Comparison of ENCODE assay signal across 10 mouse cellular contexts in the genomic region with DNA sequence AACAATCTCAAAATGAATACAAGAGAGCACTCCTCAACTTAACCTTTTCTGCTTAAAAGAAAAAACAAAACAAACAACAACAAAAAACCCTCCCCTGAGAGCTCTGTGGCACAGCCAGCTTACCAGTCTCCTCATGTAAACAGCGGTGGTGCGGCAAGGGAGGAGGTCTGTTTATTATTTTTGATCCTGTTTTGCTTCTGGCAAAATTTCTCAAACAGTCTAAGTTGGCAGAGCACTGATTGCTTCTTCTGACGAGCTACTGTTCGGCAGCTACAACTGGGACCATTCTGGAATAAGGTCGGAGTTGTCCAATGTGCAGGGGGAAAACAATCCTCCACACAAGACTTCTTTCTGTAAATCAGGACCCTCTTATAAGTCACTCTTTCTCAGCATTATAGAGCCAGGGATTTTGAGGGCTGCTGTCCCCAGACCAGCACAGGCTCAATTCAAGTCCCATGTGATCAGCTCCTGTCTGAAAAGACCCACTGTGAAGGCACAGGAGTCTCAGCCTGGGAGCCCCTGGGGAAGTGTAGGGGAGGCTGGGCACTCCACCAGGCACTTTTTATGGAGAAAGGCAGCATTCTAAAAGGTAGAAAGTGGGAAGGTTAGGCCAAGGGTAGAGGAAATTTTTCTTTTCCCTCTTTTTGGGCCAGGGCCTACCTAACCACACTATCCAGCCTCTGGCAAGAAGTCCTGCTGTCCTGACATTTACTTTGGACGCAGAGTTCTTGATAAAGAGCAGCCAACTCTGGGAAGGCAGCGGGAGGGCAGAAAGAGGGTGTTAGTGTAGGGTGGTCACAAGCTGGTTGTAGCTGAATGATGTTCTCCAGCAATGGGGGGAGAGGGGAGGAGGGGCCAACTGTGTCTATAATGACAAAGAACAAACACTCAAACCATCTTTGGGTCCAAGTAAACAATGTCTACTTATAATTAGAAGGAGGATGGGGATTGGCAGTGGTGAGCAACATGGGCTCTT. TPM values are rescaled to one million over a fixed set of nuclear protein-coding genes. Genes with fewer than 3 reads are reported as not detected.
A peak's percentile ranks its signal among the peaks of the same experiment; 100 is the strongest.
DNase-seq lines count a peak whose midpoint lies in the region; ATAC-seq and TF ChIP-seq lines count a peak whose summit lies in the region.
"Had no signal": no experiment of that assay in that cellular context is flagged by ENCODE, and none has a peak within 500 bp of the region (broad histone marks: within the 10 kb centered on the region; RNA-seq: fewer than 3 reads in every experiment).

No protein-coding gene starts in this region.

- peak; percentile 22; the same call in 1 of the 2 replicates for TF ChIP-seq EP300 in lung, postnatal 0 days (IDR thresholded peaks at IDR 0.05)

- H3K36me3 ChIP-seq in embryonic facial prominence, embryonic 13.5 days, result no peaks in the 10 kb centered on the region
- H3K36me3 ChIP-seq in heart, embryonic 10.5 days, result no peaks in the 10 kb centered on the region
- no peaks in the 10 kb centered on the region for H3K36me3 ChIP-seq in lung, postnatal 0 days (ENCODE audit: insufficient read depth, low read length)
- H3K36me3 ChIP-seq in midbrain, embryonic 10.5 days, result no peaks in the 10 kb centered on the region
- H3K36me3 ChIP-seq: hindbrain, embryonic 15.5 days had no signal

- H3K27ac ChIP-seq in layer of hippocampus, adult 2 months, result peak overlapping the region; percentile 83
- peak overlapping the region; percentile 44 for H3K27ac ChIP-seq in embryonic facial prominence, embryonic 13.5 days
- no peak overlapping the region for H3K27ac ChIP-seq in heart, embryonic 10.5 days
- H3K27ac ChIP-seq in lung, postnatal 0 days (ENCODE audit: low read length), result peak overlapping the region; percentile 84
- no peak overlapping the region for H3K27ac ChIP-seq in midbrain, embryonic 10.5 days (replicated peaks)
- H3K27ac ChIP-seq: hindbrain, embryonic 15.5 days had no signal

- H3K4me2 ChIP-seq in embryonic facial prominence, embryonic 13.5 days, result no peak overlapping the region
- no peak overlapping the region for H3K4me2 ChIP-seq in lung, postnatal 0 days (replicated peaks; ENCODE audit: low read depth, low read length)
- H3K4me2 ChIP-seq: hindbrain, embryonic 15.5 days had no signal

- H3K9ac ChIP-seq in embryonic facial prominence, embryonic 13.5 days, result no peak overlapping the region
- H3K9ac ChIP-seq in lung, postnatal 0 days (replicated peaks; ENCODE audit: low read depth), result no peak overlapping the region; the same call in 1 of the 2 replicates
- H3K9ac ChIP-seq: hindbrain, embryonic 15.5 days had no signal

- no peak for TF ChIP-seq CTCF in layer of hippocampus, adult 2 months (conservative IDR thresholded peaks at IDR 0.05)
- TF ChIP-seq CTCF in lung, postnatal 0 days (IDR thresholded peaks at IDR 0.05), result no peak

- no peak for DNase-seq in layer of hippocampus, adult 2 months (ENCODE audit: low spot score in 2 of 2)
- no peak for DNase-seq in layer of hippocampus, postnatal 25 days (ENCODE audit: extremely low spot score in 1 of 2, low spot score in 1 of 2)
- peak; percentile 74 for DNase-seq in heart, embryonic 10.5 days (ENCODE audit: low spot score)
- peak; percentile 48 for DNase-seq in lung, postnatal 0 days (ENCODE audit: low spot score)
- DNase-seq in midbrain, embryonic 10.5 days (ENCODE audit: low spot score), result no peak
- DNase-seq in thymus, postnatal 10 days (ENCODE audit: low spot score in 2 of 2), result no peak
- DNase-seq: embryo, embryonic 11 days; layer of hippocampus, adult 9-11 months had no signal

- WGBS in embryonic facial prominence, embryonic 13.5 days, result 42% methylated on average over 7 of the region's 7 CpGs
- 62% methylated on average over 7 of the region's 7 CpGs for WGBS in heart, embryonic 10.5 days
- WGBS in lung, postnatal 0 days, result 26% methylated on average over 7 of the region's 7 CpGs
- WGBS in midbrain, embryonic 10.5 days, result 78% methylated on average over 7 of the region's 7 CpGs

- peaks cover 10% of the 10 kb centered on the region for H3K4me1 ChIP-seq in embryonic facial prominence, embryonic 13.5 days
- H3K4me1 ChIP-seq in heart, embryonic 10.5 days, result peaks cover 8% of the 10 kb centered on the region; the same call in 1 of the 2 replicates
- peaks cover 42% of the 10 kb centered on the region for H3K4me1 ChIP-seq in lung, postnatal 0 days (ENCODE audit: insufficient read depth, low read depth, low read length)
- no peaks in the 10 kb centered on the region for H3K4me1 ChIP-seq in midbrain, embryonic 10.5 days
- H3K4me1 ChIP-seq: hindbrain, embryonic 15.5 days had no signal

- peak; percentile 59; the same call in 1 of the 2 replicates for ATAC-seq in embryonic facial prominence, embryonic 13.5 days (ENCODE audit: insufficient number of reproducible peaks, insufficient read depth, low FRiP score, low TSS enrichment, low read depth)
- ATAC-seq in lung, postnatal 0 days, result peak; percentile 35

- H3K27me3 ChIP-seq in embryonic facial prominence, embryonic 13.5 days, result no peaks in the 10 kb centered on the region
- H3K27me3 ChIP-seq in heart, embryonic 10.5 days (ENCODE audit: insufficient read depth, poor library complexity, severe bottlenecking), result no peaks in the 10 kb centered on the region
- H3K27me3 ChIP-seq in lung, postnatal 0 days (replicated peaks; ENCODE audit: insufficient read depth, low read length), result no peaks in the 10 kb centered on the region
- H3K27me3 ChIP-seq in midbrain, embryonic 10.5 days (ENCODE audit: low read depth, poor library complexity, severe bottlenecking), result no peaks in the 10 kb centered on the region
- H3K27me3 ChIP-seq: hindbrain, embryonic 15.5 days had no signal

- peak overlapping the region; percentile 3; the same call in 1 of the 2 replicates for H3K4me3 ChIP-seq in layer of hippocampus, adult 2 months
- no peak overlapping the region for H3K4me3 ChIP-seq in embryonic facial prominence, embryonic 13.5 days
- no peak overlapping the region for H3K4me3 ChIP-seq in heart, embryonic 10.5 days
- H3K4me3 ChIP-seq in lung, postnatal 0 days (ENCODE audit: low read depth, low read length), result no peak overlapping the region
- H3K4me3 ChIP-seq in midbrain, embryonic 10.5 days, result no peak overlapping the region
- H3K4me3 ChIP-seq: hindbrain, embryonic 15.5 days had no signal

- H3K9me3 ChIP-seq in embryonic facial prominence, embryonic 13.5 days, result no peaks in the 10 kb centered on the region
- no peaks in the 10 kb centered on the region for H3K9me3 ChIP-seq in heart, embryonic 10.5 days
- H3K9me3 ChIP-seq in lung, postnatal 0 days (ENCODE audit: low read length), result no peaks in the 10 kb centered on the region
- no peaks in the 10 kb centered on the region for H3K9me3 ChIP-seq in midbrain, embryonic 10.5 days (replicated peaks)
- H3K9me3 ChIP-seq: hindbrain, embryonic 15.5 days had no signal

RNA-seq across cellular contexts. Expression of a gene that starts 58.9 kb away (rescaled TPM):
- total RNA-seq in layer of hippocampus, adult 2 months (2021), result 10 to 100 TPM; 18.1 to 24.8 TPM
- total RNA-seq in layer of hippocampus, postnatal 25 days (2021), result 10 to 100 TPM; 17.6 to 20.6 TPM
- 6.4 and 8.8 TPM in 2 replicates for polyA plus RNA-seq in embryonic facial prominence, embryonic 13.5 days (2015; fragmentation: Nextera tagmentation; extraction: Ambion mirVana)
- 2.7 and 3.3 TPM in 2 replicates for polyA plus RNA-seq in heart, embryonic 10.5 days (2016; fragmentation: Nextera tagmentation; extraction: Ambion mirVana)
- 19.1 and 20.8 TPM in 2 replicates for polyA plus RNA-seq in lung, postnatal 0 days (2015; fragmentation: Nextera tagmentation; extraction: Ambion mirVana)
- 2.2 and 2.9 TPM in 2 replicates for polyA plus RNA-seq in midbrain, embryonic 10.5 days (2016; fragmentation: Nextera tagmentation; extraction: Ambion mirVana)

Comparison
In these comparisons a context has a peak if more than half of its experiments do, and no peak if none do; other contexts are left out.
1. DNase-seq: peak in heart, embryonic 10.5 days (single experiment) and lung, postnatal 0 days (single experiment); none in layer of hippocampus, adult 2 months (0 of 2), layer of hippocampus, postnatal 25 days (0 of 2), midbrain, embryonic 10.5 days (single experiment) and thymus, postnatal 10 days (0 of 2).
2. H3K27ac ChIP-seq: peak in layer of hippocampus, adult 2 months (single experiment), embryonic facial prominence, embryonic 13.5 days (single experiment) and lung, postnatal 0 days (single experiment); none in heart, embryonic 10.5 days (single experiment) and midbrain, embryonic 10.5 days (single experiment).